Mouse (Mus musculus): ENCODE measurements at regions not wholly inside any gene's neighbourhood (a gene's known extent, or its start where the extent isn't known, plus 50 kb on each side); places are given as distances from the start of the nearest gene placed in this dataset.

DNA sequence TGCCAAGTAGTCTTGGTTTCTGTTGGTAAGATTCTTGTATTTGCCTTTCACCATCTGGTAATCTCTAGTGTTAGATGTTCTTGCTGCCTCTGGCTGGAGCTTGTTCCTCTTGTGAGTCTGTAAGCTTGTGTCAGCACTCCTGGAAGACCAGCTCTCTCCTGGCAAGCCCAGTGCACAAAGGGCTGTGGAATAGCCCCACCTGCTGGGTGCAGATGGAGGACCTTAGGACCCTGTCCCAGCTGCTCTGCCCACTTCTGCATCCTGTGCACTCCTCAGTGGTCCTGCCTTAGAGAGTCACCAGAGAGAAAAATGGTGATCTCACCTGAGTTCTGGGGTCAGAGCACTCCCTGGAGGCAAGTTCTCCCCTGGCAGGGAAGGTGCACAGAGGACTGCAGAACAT, 387.2 kb downstream of the Tns1 start:
- POLR2A ChIA-PET, result no interaction called here

DNA sequence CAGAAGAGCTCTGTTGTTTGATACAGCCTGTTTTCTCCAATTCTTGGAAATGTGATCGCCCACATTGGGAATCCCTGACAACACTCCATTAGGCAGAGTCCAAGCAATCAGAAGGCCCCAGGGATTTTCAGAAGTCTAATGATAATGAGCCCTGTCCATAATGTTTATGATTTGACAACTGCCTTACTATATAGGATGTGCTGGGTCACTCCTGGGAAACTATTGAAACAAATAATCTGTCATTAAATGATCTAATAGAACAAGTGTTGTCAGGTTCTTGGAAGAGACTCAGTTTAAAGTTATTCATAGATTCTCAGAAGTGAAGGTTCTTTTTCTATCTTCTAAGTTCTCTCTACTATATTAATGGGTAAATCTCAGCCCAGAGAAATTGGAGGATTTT, 395.9 kb downstream of the Tns1 start:
- POLR2A ChIA-PET, result no interaction called here
- no peak for TF ChIP-seq CTCF (IDR thresholded peaks at IDR 0.05)
- no peak for DNase-seq (ENCODE audit: low read depth, low spot score)
- ATAC-seq, result no peak
- CTCF ChIA-PET, result interaction anchor here (1.2 to 1.6 kb wide), 2 partner anchors 10 to 14 kb away, joined by 3 read pairs; no protein-coding TSS in a partner anchor
- peaks cover 8% of the 10 kb centered on the region for H3K27me3 ChIP-seq
- in situ Hi-C loops (cut with MboI; ENCODE audit: low pct_unique_long_range_greater_than_20kb), result no loop called here

More for the DNA sequence above, 387.2 kb downstream of the Tns1 start:
- ATAC-seq, result no peak
- peak; percentile 36 for TF ChIP-seq CTCF (IDR thresholded peaks at IDR 0.05)
- peaks cover 15% of the 10 kb centered on the region for H3K27me3 ChIP-seq
- in situ Hi-C loops (cut with MboI; ENCODE audit: low pct_unique_long_range_greater_than_20kb), result no loop called here
- CTCF ChIA-PET, result no interaction called here
- no peak for DNase-seq (ENCODE audit: low read depth, low spot score)

DNA sequence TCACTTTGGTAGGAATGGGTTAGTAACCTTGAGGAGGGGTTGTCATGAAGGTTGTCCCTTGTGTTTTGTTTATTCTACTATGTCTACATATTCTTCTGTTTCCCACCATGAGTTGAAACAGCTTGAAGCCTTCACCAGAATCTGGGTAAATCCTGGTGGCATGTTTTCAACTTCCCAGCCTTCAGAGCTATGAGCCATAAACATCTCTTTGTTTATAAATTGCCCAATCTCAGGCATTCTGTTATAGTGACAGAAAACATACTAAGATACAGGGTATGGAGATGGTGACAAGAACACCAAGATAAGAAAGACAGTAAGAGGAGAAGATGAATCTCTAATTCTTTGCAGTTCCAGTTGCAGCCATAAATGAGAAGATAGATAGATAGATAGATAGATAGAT, 396.5 kb downstream of the Tns1 start:
- ChIA-PET CTCF (interaction anchor here (1.2 to 1.6 kb wide), 2 partner anchors 11 to 15 kb away, joined by 3 read pairs; no protein-coding TSS in a partner anchor), POLR2A (no interaction called here)
- ATAC-seq (no peak), DNase-seq (ENCODE audit: low read depth, low spot score) (no peak)
- peaks cover 8% of the 10 kb centered on the region for H3K27me3 ChIP-seq
- TF ChIP-seq CTCF (IDR thresholded peaks at IDR 0.05), result no peak
- in situ Hi-C loops (cut with MboI; ENCODE audit: low pct_unique_long_range_greater_than_20kb), result no loop called here

DNA sequence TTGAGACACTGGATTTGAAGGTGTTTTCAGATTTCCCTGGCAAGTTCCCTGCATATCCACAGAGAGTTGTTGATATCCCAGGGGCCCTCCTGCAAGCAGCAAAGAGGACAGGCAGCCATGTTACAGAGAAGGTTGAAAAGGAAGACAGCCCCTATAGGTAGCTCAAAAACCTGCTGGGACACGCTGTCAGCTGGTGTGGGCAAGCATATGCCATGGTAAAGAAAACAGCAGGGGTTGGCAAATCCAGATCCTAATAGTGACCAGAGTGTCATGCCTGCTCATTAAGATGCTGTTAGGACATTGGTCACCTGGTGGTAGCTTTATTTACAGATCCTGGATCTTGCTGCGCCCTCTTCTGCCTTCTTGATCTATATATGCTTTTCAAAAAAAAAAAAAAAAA, 397.6 kb downstream of the Tns1 start:
- POLR2A ChIA-PET, result no interaction called here
- no peak for TF ChIP-seq CTCF (IDR thresholded peaks at IDR 0.05)
- in situ Hi-C loops (cut with MboI; ENCODE audit: low pct_unique_long_range_greater_than_20kb), result no loop called here
- CTCF ChIA-PET, result interaction anchor here (1.6 kb wide), 1 partner anchor 12 kb away, joined by 3 read pairs; no protein-coding TSS in a partner anchor
- DNase-seq (ENCODE audit: low read depth, low spot score), result no peak
- H3K27me3 ChIP-seq, result peaks cover 8% of the 10 kb centered on the region
- ATAC-seq, result no peak

DNA sequence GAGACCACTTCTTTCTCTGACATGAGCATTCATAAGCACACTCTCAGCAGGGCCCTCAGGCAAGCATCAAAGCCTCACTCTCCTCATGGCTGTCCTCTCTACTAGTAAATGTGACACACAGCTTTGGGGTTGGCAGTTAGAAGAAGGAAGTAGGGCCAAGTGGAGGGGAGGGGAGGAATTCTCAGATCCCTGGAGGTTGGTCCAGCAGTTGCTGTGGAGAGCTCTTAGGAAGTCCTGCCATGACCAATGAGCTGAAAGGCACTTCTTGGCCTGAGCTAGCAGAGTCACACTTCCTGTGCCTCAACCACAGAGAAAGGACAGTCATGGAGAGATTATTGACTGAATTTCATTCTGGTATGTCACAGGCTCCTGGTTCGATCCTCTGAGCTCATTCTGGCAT, 398.8 kb downstream of the Tns1 start:
- no peak for TF ChIP-seq CTCF (IDR thresholded peaks at IDR 0.05)
- ATAC-seq (no peak), DNase-seq (ENCODE audit: low read depth, low spot score) (no peak)
- H3K27me3 ChIP-seq, result peaks cover 8% of the 10 kb centered on the region
- POLR2A ChIA-PET, result no interaction called here
- in situ Hi-C loops (cut with MboI; ENCODE audit: low pct_unique_long_range_greater_than_20kb), result no loop called here
- CTCF ChIA-PET, result no interaction called here

DNA sequence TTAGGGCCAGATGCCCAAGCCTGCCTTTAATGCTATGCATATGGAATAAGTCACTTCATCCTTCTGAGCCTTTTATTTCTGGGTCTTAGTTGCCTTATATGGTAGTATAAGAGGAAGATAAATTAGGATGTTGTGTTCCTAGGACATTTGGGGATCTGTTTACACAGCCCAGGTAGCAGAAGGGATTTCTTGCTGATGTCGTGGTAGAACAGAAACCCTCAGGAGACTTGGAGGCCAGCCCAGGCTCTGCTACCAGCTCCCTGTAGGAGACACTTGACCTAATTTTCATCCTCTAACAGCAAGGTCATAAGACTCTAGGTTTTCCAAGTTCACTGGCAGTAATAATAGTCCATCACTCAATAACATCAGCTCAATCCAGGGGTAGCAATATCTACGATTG, 399.7 kb downstream of the Tns1 start:
- peaks cover 3% of the 10 kb centered on the region for H3K27me3 ChIP-seq
- POLR2A ChIA-PET, result no interaction called here
- no peak for DNase-seq (ENCODE audit: low read depth, low spot score)
- CTCF ChIA-PET, result no interaction called here
- no peak for ATAC-seq
- TF ChIP-seq CTCF (IDR thresholded peaks at IDR 0.05), result no peak
- in situ Hi-C loops (cut with MboI; ENCODE audit: low pct_unique_long_range_greater_than_20kb), result no loop called here

DNA sequence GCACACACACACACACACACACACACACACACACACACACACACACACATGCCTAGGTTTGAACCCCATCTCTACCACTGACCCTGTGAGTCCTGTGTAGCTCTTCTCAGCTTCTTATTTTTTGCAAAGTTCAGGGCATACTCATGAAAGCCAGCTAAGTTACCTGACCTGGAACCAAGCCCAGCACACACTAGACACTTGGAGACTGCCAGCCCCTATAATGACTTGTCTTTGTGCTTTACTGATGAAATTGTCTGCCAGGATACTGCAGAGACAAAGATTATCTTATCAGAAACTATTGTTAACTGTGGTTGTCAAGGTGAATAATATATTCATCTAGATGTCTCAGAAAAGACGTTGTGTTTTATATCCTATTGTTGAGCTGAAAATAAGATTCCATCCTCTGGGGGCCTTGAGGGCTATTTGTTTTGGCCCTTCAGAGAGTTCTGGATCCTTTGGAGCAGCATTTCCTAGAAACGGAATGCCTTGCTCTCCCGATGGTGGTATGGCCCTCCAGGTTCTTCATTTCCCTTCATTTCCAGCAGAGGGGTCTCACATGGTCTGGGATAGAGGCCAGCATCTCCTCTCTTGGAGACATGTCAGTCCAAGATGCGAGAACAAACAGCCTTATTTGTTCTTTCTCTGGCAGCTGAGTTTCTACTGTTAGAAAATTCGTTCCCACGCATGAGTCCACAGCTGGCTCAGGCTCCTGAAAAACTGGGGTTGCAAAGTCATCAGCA, 402.6 kb downstream of the Tns1 start:
- no peaks in the 10 kb centered on the region for H3K27me3 ChIP-seq
- CTCF ChIA-PET, result no interaction called here
- POLR2A ChIA-PET, result no interaction called here
- no peak for TF ChIP-seq CTCF (IDR thresholded peaks at IDR 0.05)
- no peak for ATAC-seq
- in situ Hi-C loops (cut with MboI; ENCODE audit: low pct_unique_long_range_greater_than_20kb), result no loop called here
- DNase-seq (ENCODE audit: low read depth, low spot score), result no peak

DNA sequence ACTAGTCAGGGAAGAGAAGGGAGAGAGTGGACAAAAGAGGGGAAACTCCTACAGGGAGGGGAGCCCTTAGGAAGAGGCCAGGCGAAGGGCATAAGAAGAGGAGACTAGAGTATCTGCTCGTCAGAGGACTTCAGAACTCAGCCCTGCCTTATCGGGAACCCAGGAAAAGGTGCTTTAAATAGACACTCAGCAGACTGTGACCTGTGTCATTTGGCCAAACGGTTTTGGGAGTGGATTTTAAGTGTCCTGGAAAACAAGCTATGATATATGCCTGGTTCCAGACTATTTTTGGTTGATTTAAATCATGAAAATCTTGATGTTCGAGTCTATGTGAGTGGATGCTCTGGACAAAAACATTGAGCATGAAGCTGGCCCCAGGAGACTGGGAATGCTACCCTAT, 405.8 kb downstream of the Tns1 start:
- no peak for TF ChIP-seq CTCF (IDR thresholded peaks at IDR 0.05)
- POLR2A ChIA-PET, result no interaction called here
- H3K27me3 ChIP-seq, result no peaks in the 10 kb centered on the region
- in situ Hi-C loops (cut with MboI; ENCODE audit: low pct_unique_long_range_greater_than_20kb), result no loop called here
- CTCF ChIA-PET, result interaction anchor here (0.7 kb wide), 1 partner anchor 16 kb away, joined by 3 read pairs; no protein-coding TSS in a partner anchor
- ATAC-seq (no peak), DNase-seq (ENCODE audit: low read depth, low spot score) (no peak)

DNA sequence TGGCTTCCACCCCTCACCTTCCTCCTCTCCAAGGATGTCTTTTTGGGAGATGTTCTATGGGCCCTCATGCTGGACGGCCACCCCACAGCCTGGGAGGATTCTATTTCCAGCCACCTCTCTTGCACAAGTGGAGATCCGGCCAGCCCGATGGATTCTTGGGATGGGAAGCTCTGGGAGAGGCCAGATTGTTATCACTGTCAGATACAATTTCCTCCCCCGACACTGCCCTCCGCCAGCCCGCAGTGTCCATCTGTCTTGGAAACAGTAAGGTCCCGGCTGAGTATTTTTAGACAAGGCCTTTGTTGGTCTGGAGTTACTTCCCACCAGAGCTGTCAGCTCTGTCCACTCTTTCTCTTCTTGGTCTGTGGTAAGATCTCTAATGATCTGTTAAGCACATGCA, 406.8 kb downstream of the Tns1 start:
- no peaks in the 10 kb centered on the region for H3K27me3 ChIP-seq
- CTCF ChIA-PET, result no interaction called here
- no peak for TF ChIP-seq CTCF (IDR thresholded peaks at IDR 0.05)
- in situ Hi-C loops (cut with MboI; ENCODE audit: low pct_unique_long_range_greater_than_20kb), result no loop called here
- DNase-seq (ENCODE audit: low read depth, low spot score), result no peak
- POLR2A ChIA-PET, result no interaction called here
- ATAC-seq, result no peak

DNA sequence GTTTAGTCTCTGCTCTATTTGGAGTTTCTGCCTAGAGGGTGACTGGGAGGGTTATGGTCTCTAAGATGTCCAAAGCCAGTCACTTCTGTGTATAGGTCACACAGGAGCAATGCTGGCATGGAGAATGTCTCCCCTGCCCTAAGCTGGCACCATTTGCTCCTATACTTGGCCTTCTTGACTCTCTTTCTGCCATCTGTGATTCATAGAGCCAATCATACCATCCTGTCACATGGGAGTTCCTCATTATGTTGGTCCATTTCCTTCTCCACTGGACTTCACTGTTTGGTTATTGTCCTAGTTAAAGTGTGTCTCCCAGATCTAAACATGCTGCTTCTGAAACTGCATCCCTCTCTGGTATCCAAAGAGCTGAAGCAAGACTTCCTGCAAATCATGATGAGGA, 407.3 kb downstream of the Tns1 start:
- in situ Hi-C loops (cut with MboI; ENCODE audit: low pct_unique_long_range_greater_than_20kb), result no loop called here
- DNase-seq (ENCODE audit: low read depth, low spot score) (no peak), ATAC-seq (no peak)
- CTCF ChIA-PET, result no interaction called here
- TF ChIP-seq CTCF (IDR thresholded peaks at IDR 0.05), result no peak
- POLR2A ChIA-PET, result no interaction called here
- H3K27me3 ChIP-seq, result no peaks in the 10 kb centered on the region

DNA sequence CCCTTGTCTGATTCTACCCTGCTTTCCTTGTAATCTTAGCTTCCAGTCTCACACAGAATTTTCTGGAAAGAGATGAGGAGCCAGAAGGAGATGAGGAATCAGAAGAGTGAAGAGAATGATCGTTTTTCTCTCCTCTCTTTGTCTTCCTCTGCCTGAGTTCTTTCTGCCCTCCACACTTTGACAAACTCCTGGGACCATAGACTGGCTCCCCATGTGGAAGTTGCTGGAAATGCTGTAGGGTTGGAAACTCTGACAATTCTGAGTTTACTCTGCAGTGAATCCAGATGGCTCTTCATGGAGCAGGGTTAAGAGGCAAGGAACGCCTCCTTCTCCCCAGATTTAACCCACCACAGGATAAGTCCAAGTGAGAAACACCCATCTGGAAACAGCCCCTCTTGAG, 408.7 kb downstream of the Tns1 start:
- CTCF ChIA-PET, result no interaction called here
- peak; percentile 7 for TF ChIP-seq CTCF (IDR thresholded peaks at IDR 0.05)
- ATAC-seq (no peak), DNase-seq (ENCODE audit: low read depth, low spot score) (no peak)
- POLR2A ChIA-PET, result no interaction called here
- in situ Hi-C loops (cut with MboI; ENCODE audit: low pct_unique_long_range_greater_than_20kb), result no loop called here
- H3K27me3 ChIP-seq, result no peaks in the 10 kb centered on the region

DNA sequence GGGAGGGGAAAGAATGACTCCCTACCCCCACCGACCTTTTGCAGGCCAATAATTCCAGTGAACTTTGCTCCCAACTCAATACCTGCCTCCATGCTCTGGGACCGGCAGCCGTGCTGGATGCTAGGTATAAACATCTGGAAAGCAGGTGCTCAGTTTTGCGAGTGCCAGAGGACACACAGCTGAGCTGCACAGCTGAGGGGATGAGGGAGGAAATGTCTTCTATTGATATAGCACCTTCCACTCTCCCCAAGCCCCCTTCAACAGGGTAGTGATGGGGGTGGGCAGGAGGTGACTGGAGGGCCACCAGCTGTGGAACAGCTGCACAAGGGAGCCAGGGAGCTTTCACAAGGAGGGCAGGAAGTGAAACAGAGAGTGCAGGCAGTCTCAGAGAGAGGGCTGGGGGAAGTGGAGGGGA, 421.8 kb downstream of the Tns1 start:
- POLR2A ChIA-PET, result no interaction called here
- in situ Hi-C loops (cut with MboI; ENCODE audit: low pct_unique_long_range_greater_than_20kb), result no loop called here
- DNase-seq (ENCODE audit: low read depth, low spot score), result no peak
- CTCF ChIA-PET, result interaction anchor here (0.6 kb wide), 1 partner anchor 16 kb away, joined by 3 read pairs; no protein-coding TSS in a partner anchor
- ATAC-seq, result no peak
- H3K27me3 ChIP-seq, result peaks cover 8% of the 10 kb centered on the region
- TF ChIP-seq CTCF (IDR thresholded peaks at IDR 0.05), result no peak
